ENCODE assay signal across 10 mouse cellular contexts in genomic region chr4:9019241-9020110, GRCm38 (mm10).
A peak's percentile ranks its signal among the peaks of the same experiment; 100 is the strongest.
DNase-seq lines count a peak whose midpoint lies in the region; ATAC-seq and TF ChIP-seq lines count a peak whose summit lies in the region.
"Had no signal": no experiment of that assay in that cellular context is flagged by ENCODE, and none has a peak within 500 bp of the region (broad histone marks: within the 10 kb centered on the region; RNA-seq: fewer than 3 reads in every experiment).

No protein-coding gene starts in this region.

- WGBS in embryonic facial prominence, embryonic 13.5 days: 41% methylated on average over 22 of the region's 22 CpGs

- no peaks in the 10 kb centered on the region for H3K36me3 ChIP-seq in embryonic facial prominence, embryonic 13.5 days

- peaks cover 63% of the 10 kb centered on the region for H3K27me3 ChIP-seq in embryonic facial prominence, embryonic 13.5 days

- TF ChIP-seq CTCF in brain, embryonic 14.5 days (IDR thresholded peaks at IDR 0.05; ENCODE audit: borderline replicate concordance, extremely low read depth, insufficient read depth, insufficient read length): no peak

- no peak overlapping the region for H3K27ac ChIP-seq in embryonic facial prominence, embryonic 13.5 days
- H3K27ac ChIP-seq: heart, adult 2 months had no signal

- no peaks in the 10 kb centered on the region for H3K9me3 ChIP-seq in embryonic facial prominence, embryonic 13.5 days

- H3K4me2 ChIP-seq in embryonic facial prominence, embryonic 13.5 days: peak overlapping the region; percentile 33

- ATAC-seq in embryonic facial prominence, embryonic 13.5 days (ENCODE audit: insufficient number of reproducible peaks, insufficient read depth, low FRiP score, low TSS enrichment, low read depth): no peak
- no peak for ATAC-seq in CD4-positive, CD25-positive, alpha-beta regulatory T cell, adult 4 months

- peaks cover 39% of the 10 kb centered on the region for H3K4me1 ChIP-seq in embryonic facial prominence, embryonic 13.5 days

- 0 out of 2 replicates have a peak overlapping the region, but pooled peaks have one; percentile 3 for H3K4me3 ChIP-seq in embryonic facial prominence, embryonic 13.5 days
- H3K4me3 ChIP-seq: heart, adult 2 months had no signal

- H3K9ac ChIP-seq in embryonic facial prominence, embryonic 13.5 days: no peak overlapping the region

- peak; percentile 97 for DNase-seq in brain, adult 2 months (ENCODE audit: low read depth, low spot score)
- DNase-seq in brain, embryonic 14.5 days (ENCODE audit: low read depth): peak; percentile 91
- peak; percentile 69 for DNase-seq in layer of hippocampus, adult 9-11 months
- DNase-seq in T-cell, adult 2 months (ENCODE audit: low spot score): no peak
- no peak for DNase-seq in thymus, postnatal 4 days
- DNase-seq: adrenal gland, postnatal 10 days; heart, adult 2 months; thymus, postnatal 36 days had no signal

- no peak for TF ChIP-seq POLR2A in brain, embryonic 14.5 days (IDR thresholded peaks at IDR 0.05; ENCODE audit: borderline replicate concordance, extremely low read depth, insufficient read depth, insufficient read length, poor library complexity, severe bottlenecking)

Comparison
In these comparisons a context has a peak if more than half of its experiments do, and no peak if none do; other contexts are left out.
1. DNase-seq: peak in brain, adult 2 months (single experiment), brain, embryonic 14.5 days (single experiment) and layer of hippocampus, adult 9-11 months (single experiment); none in T-cell, adult 2 months (single experiment) and thymus, postnatal 4 days (single experiment).